ENCODE assay signal across 9 mouse cellular contexts in genomic region chr9:72448026-72448425, GRCm38 (mm10). TPM values are rescaled to one million over a fixed set of nuclear protein-coding genes. Genes with fewer than 3 reads are reported as not detected.
DNase-seq lines count a peak whose midpoint lies in the region; ATAC-seq lines count a peak whose summit lies in the region.
"Had no signal": no experiment of that assay in that cellular context is flagged by ENCODE, and none has a peak within 500 bp of the region (broad histone marks: within the 10 kb centered on the region; RNA-seq: fewer than 3 reads in every experiment).

No protein-coding gene starts in this region.

- ATAC-seq in forebrain, embryonic 14.5 days: no peak
- no peak for ATAC-seq in forebrain, embryonic 15.5 days (replicated peaks)
- peak; percentile 65 for ATAC-seq in megakaryocyte, adult 5-6 weeks (ENCODE audit: poor library complexity, severe bottlenecking)

- no peak overlapping the region for H3K4me2 ChIP-seq in forebrain, embryonic 14.5 days (ENCODE audit: low read length)
- no peak overlapping the region for H3K4me2 ChIP-seq in forebrain, embryonic 15.5 days (replicated peaks)
- H3K4me2 ChIP-seq: limb, embryonic 15.5 days had no signal

- no peaks in the 10 kb centered on the region for H3K27me3 ChIP-seq in forebrain, embryonic 14.5 days (replicated peaks; ENCODE audit: control insufficient read depth, insufficient read depth, low read length)
- no peaks in the 10 kb centered on the region for H3K27me3 ChIP-seq in forebrain, embryonic 15.5 days
- no peaks in the 10 kb centered on the region for H3K27me3 ChIP-seq in splenic B cell, adult 2 months (ENCODE audit: control insufficient read depth, insufficient read depth, low read length, poor library complexity, severe bottlenecking)
- H3K27me3 ChIP-seq: limb, embryonic 15.5 days had no signal

- H3K9ac ChIP-seq in forebrain, embryonic 14.5 days (ENCODE audit: low read length): no peak overlapping the region
- H3K9ac ChIP-seq in forebrain, embryonic 15.5 days (replicated peaks): no peak overlapping the region
- H3K9ac ChIP-seq: limb, embryonic 15.5 days had no signal

- H3K9me3 ChIP-seq in forebrain, embryonic 14.5 days (replicated peaks; ENCODE audit: control insufficient read depth, low read length): no peaks in the 10 kb centered on the region
- H3K9me3 ChIP-seq in forebrain, embryonic 15.5 days: no peaks in the 10 kb centered on the region
- H3K9me3 ChIP-seq: limb, embryonic 15.5 days had no signal

- H3K4me1 ChIP-seq in forebrain, embryonic 14.5 days (ENCODE audit: control insufficient read depth, insufficient read depth, low read length): no peaks in the 10 kb centered on the region
- H3K4me1 ChIP-seq in forebrain, embryonic 15.5 days: no peaks in the 10 kb centered on the region
- H3K4me1 ChIP-seq: limb, embryonic 15.5 days had no signal

- DNase-seq in forebrain, embryonic 14.5 days (ENCODE audit: low spot score): peak; percentile 42
- DNase-seq in B cell, adult 2 months: peak; percentile 86 to 89
- DNase-seq in adrenal gland, postnatal 25 days: peak; percentile 61
- DNase-seq in gastrocnemius, adult 8-10 months (ENCODE audit: low spot score in 2 of 2): peak; percentile 17 to 40
- peak; percentile 24 for DNase-seq in layer of hippocampus, adult 9-10 months (ENCODE audit: low spot score)
- DNase-seq in splenic B cell, adult 2 months (ENCODE audit: low read depth, low spot score): peak; percentile 84

- peaks cover 35% of the 10 kb centered on the region for H3K36me3 ChIP-seq in forebrain, embryonic 14.5 days (ENCODE audit: control insufficient read depth, insufficient read depth, low read length)
- H3K36me3 ChIP-seq in forebrain, embryonic 15.5 days: no peaks in the 10 kb centered on the region
- H3K36me3 ChIP-seq in splenic B cell, adult 2 months (ENCODE audit: control insufficient read depth, insufficient read depth, low read length, poor library complexity, severe bottlenecking): no peaks in the 10 kb centered on the region

- H3K27ac ChIP-seq in forebrain, embryonic 14.5 days (ENCODE audit: low read depth, low read length): no peak overlapping the region
- H3K27ac ChIP-seq in forebrain, embryonic 15.5 days (replicated peaks): no peak overlapping the region
- H3K27ac ChIP-seq: limb, embryonic 15.5 days had no signal

- WGBS in forebrain, embryonic 14.5 days: 56% methylated on average over 8 of the region's 8 CpGs
- 58% methylated on average over 8 of the region's 8 CpGs for WGBS in forebrain, embryonic 15.5 days

- H3K4me3 ChIP-seq in forebrain, embryonic 14.5 days (ENCODE audit: low read depth, low read length): no peak overlapping the region
- H3K4me3 ChIP-seq in forebrain, embryonic 15.5 days: no peak overlapping the region
- H3K4me3 ChIP-seq: limb, embryonic 15.5 days had no signal

RNA-seq across cellular contexts. Expression of gene Mns1, which starts 10.2 kb away (rescaled TPM):
- 15.1 and 15.5 TPM in 2 replicates for polyA plus RNA-seq in forebrain, embryonic 14.5 days (2014; fragmentation: Nextera tagmentation; extraction: Ambion mirVana)
- 14.1 and 15.0 TPM in 2 replicates for polyA plus RNA-seq in forebrain, embryonic 15.5 days (2015; fragmentation: Nextera tagmentation; extraction: Ambion mirVana)
- 4.1 and 4.7 TPM in 2 replicates for total RNA-seq in adrenal gland, postnatal 25 days (2021)
- total RNA-seq in gastrocnemius, adult 8-10 months (2022): under 1 TPM in 3 of 4 experiments, not detected in 1; 0.05 to 0.16 (median 0.08) TPM
- total RNA-seq in megakaryocyte, adult 5-6 weeks (2015): 21.0 and 25.9 TPM in 2 replicates
- total RNA-seq in megakaryocyte, adult 5-6 weeks (2017): 29.4 and 31.4 TPM in 2 replicates

RNA-seq across cellular contexts. Expression of gene Tex9, which starts 44.0 kb away (rescaled TPM):
- polyA plus RNA-seq in forebrain, embryonic 14.5 days (2014; fragmentation: Nextera tagmentation; extraction: Ambion mirVana): 35.3 and 40.3 TPM in 2 replicates
- 39.9 and 40.2 TPM in 2 replicates for polyA plus RNA-seq in forebrain, embryonic 15.5 days (2015; fragmentation: Nextera tagmentation; extraction: Ambion mirVana)
- 10.8 and 11.0 TPM in 2 replicates for total RNA-seq in adrenal gland, postnatal 25 days (2021)
- 1 to 10 TPM in 3 of 4 experiments, under 1 TPM in 1; 0.99 to 1.9 (median 1.4) TPM for total RNA-seq in gastrocnemius, adult 8-10 months (2022)
- 1.5 and 4.0 TPM in 2 replicates for total RNA-seq in megakaryocyte, adult 5-6 weeks (2015)
- total RNA-seq in megakaryocyte, adult 5-6 weeks (2017): 5.4 and 5.9 TPM in 2 replicates

Comparison
In these comparisons a context has a peak if more than half of its experiments do, and no peak if none do; other contexts are left out.
1. DNase-seq: peak in every context shown above with its lines; median percentile 88 in B cell, adult 2 months; 84 in splenic B cell, adult 2 months; 61 in adrenal gland, postnatal 25 days; 42 in forebrain, embryonic 14.5 days; 28 in gastrocnemius, adult 8-10 months; 24 in layer of hippocampus, adult 9-10 months.